ENCODE assay signal across 17 mouse cellular contexts in the genomic region with DNA sequence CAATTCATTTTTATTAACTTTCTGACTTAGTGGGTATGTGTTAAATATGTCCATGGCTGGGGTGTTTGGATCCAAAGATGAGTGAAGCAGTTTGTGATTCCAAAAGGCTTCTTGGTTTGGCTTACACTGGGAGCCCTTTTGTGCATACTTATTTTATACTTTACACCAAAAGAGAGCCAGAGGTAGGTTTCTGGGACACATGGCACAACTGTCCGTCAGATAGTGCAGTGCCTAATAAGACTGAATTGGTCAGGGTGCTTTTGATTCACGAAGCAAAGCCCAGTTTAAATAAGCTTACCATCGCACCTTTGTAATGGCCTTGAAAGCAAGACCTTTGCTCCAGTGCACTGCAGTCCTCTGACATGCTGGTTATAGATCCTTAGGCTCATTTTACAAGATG.
"Had no signal": no experiment of that assay in that cellular context is flagged by ENCODE, and none has a peak within 500 bp of the region (broad histone marks: within the 10 kb centered on the region; RNA-seq: fewer than 3 reads in every experiment).

No protein-coding gene starts in this region.

- H3K4me3 ChIP-seq: lung, embryonic 15.5 days; megakaryocyte, embryonic 14.5 days; midbrain, embryonic 13.5 days; midbrain, embryonic 15.5 days; neural tube, embryonic 12.5 days; stomach, embryonic 15.5 days had no signal

- H3K4me2 ChIP-seq: lung, embryonic 15.5 days; midbrain, embryonic 11.5 days; midbrain, embryonic 13.5 days; midbrain, embryonic 15.5 days; neural tube, embryonic 12.5 days; stomach, embryonic 15.5 days had no signal

- H3K27me3 ChIP-seq: lung, embryonic 15.5 days; megakaryocyte, embryonic 14.5 days; midbrain, embryonic 13.5 days; midbrain, embryonic 15.5 days; neural tube, embryonic 12.5 days; stomach, embryonic 15.5 days had no signal

- H3K27ac ChIP-seq: lung, embryonic 15.5 days; macrophage; midbrain, embryonic 13.5 days; midbrain, embryonic 15.5 days; neural tube, embryonic 12.5 days; stomach, embryonic 15.5 days; stomach, postnatal 0 days had no signal

- H3K36me3 ChIP-seq: lung, embryonic 15.5 days; midbrain, embryonic 13.5 days; midbrain, embryonic 15.5 days; neural tube, embryonic 12.5 days; stomach, embryonic 15.5 days had no signal

- H3K9me3 ChIP-seq: lung, embryonic 15.5 days; megakaryocyte, embryonic 14.5 days; midbrain, embryonic 13.5 days; midbrain, embryonic 15.5 days; neural tube, embryonic 12.5 days; stomach, embryonic 15.5 days had no signal

- H3K9ac ChIP-seq: lung, embryonic 15.5 days; midbrain, embryonic 13.5 days; midbrain, embryonic 15.5 days; neural tube, embryonic 12.5 days; stomach, embryonic 15.5 days had no signal

- ATAC-seq: lung, postnatal 0 days; midbrain, embryonic 13.5 days; midbrain, embryonic 15.5 days had no signal

- DNase-seq: lung, adult 2 months; lung, postnatal 14 days; lung, postnatal 36 days; right cerebral cortex, postnatal 14 days; thymus, adult 2 months; thymus, postnatal 25 days; thymus, postnatal 4 days had no signal
